Mouse (Mus musculus) neural tube, embryonic 11.5 days (tissue): ENCODE results near the gene Snx29. TPM values are rescaled to one million over a fixed set of nuclear protein-coding genes. Genes with fewer than 3 reads are reported as not detected.
A peak's percentile ranks its signal among the peaks of the same experiment; 100 is the strongest.

Experiments used
- ATAC-seq: fragments of 200-750 bp; cut with Nextera tagmentation; 2 replicates; pipeline ENCODE4 v1.8.0; 2017; ENCODE audit warnings: moderate number of reproducible peaks, mild to moderate bottlenecking, moderate TSS enrichment, moderate library complexity; ENCODE audit not compliant: insufficient read depth, low FRiP score, low TSS enrichment
- DNase-seq: peaks from one replicate; pipeline ENCODE4 v3.0.0-alpha.2; 2015; ENCODE audit warnings: low spot score
- H3K27ac ChIP-seq: fragments of 300-500 bp; sonication (generic); 2 replicates; pipeline ENCODE4 v1.5.1; 2014; ENCODE audit warnings: low read depth, mild to moderate bottlenecking, low read length
- H3K27me3 ChIP-seq: fragments of 300-500 bp; sonication (generic); 2 replicates; pipeline ENCODE4 v1.6.1; 2014; ENCODE audit warnings: mild to moderate bottlenecking, low read length, mixed read lengths; ENCODE audit not compliant: control insufficient read depth, insufficient read depth
- H3K36me3 ChIP-seq: fragments of 300-500 bp; sonication (generic); 2 replicates; pipeline ENCODE4 v1.6.1; 2014; ENCODE audit warnings: mild to moderate bottlenecking, low read length, moderate library complexity, mixed read lengths; ENCODE audit not compliant: control insufficient read depth, insufficient read depth
- H3K4me1 ChIP-seq: fragments of 300-500 bp; sonication (generic); 2 replicates; pipeline ENCODE4 v1.6.1; 2014; ENCODE audit warnings: low read length, mixed read lengths; ENCODE audit not compliant: control insufficient read depth, insufficient read depth
- H3K4me2 ChIP-seq: fragments of 300-500 bp; sonication (generic); 2 replicates; pipeline ENCODE4 v1.6.1; 2014; ENCODE audit warnings: low read depth, mild to moderate bottlenecking, moderate library complexity
- H3K4me3 ChIP-seq: fragments of 300-500 bp; sonication (generic); 2 replicates; pipeline ENCODE4 v1.5.1; 2014; ENCODE audit warnings: low read depth, low read length
- H3K9ac ChIP-seq: fragments of 300-500 bp; sonication (generic); 2 replicates; pipeline ENCODE4 v1.6.1; 2014; ENCODE audit warnings: mild to moderate bottlenecking, low read length
- H3K9me3 ChIP-seq: fragments of 300-500 bp; sonication (generic); 2 replicates; pipeline ENCODE4 v1.6.1; 2016; ENCODE audit warnings: low read length; ENCODE audit not compliant: control insufficient read depth
- WGBS: fragments of 180-500 bp; shearing (Covaris S2); extraction: QIAGEN DNeasy Blood & Tissue Kit; methylation state at CpG from one replicate; pipeline ENCODE4 v1.1.7; 2014; 5-methylcytosine and 5-hydroxymethylcytosine counted together
- polyA plus RNA-seq: library from polyadenylated mRNA; unstranded; fragments of >200 nt; fragmentation: Nextera tagmentation; extraction: Ambion mirVana; gene quantifications from 2 replicates; pipeline ENCODE4 v1.2.1, GENCODE M21; 2014

Gene Snx29
- polyA plus RNA-seq, 1 experiment from 2014 or later, result 10.6 TPM

DNA sequence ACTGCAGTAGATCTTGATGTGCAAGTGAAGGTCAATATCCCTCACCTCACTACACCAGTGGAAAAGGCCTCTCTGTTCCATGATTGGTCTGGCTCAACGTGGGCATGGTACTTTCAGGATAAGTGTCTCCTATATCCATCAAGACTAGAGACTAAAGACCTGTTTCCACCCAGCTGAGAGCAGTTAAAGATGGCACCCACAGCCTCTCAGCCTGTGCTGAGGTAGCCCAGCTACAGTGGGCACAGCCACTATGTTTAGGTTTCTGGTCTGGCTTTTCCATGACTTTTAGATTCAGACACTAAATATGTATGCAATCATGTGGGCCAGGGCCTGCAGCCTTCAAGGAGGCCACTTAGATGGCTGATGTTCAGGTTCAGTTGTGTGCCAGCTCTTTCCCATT, 345.7 kb downstream of the Snx29 start:
- Histone ChIP-seq H3K9ac (no peak overlapping the region), H3K36me3 (no peaks in the 10 kb centered on the region), H3K4me1 (no peaks in the 10 kb centered on the region; the same call in 1 of the 2 replicates), H3K27ac (no peak overlapping the region), H3K4me3 (no peak overlapping the region), H3K9me3 (no peaks in the 10 kb centered on the region), H3K4me2 (no peak overlapping the region), H3K27me3 (no peaks in the 10 kb centered on the region)
- DNase-seq (no peak), ATAC-seq (no peak)
- WGBS, result 83% methylated on average over 1 of the region's 1 CpGs

DNA sequence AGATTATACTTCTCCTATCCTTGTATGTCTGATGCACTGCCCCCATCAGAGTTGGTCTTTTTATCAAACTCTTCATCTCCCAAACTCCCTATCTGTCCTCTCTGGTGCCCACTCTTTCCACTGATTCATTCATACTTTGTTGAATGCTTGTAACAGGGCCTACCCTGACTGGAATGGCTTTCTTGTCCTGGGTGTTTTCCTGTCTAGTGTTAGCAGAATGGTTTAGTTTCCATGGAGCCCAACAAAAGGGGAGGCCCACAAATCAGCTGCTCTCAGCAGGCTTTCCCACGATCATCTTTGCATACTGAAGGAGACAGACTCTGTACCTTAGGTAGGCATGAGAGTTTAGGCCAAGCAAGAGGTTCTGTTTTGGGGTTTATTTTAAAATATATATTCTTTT, 346.2 kb downstream of the Snx29 start:
- no peaks in the 10 kb centered on the region for H3K9me3 ChIP-seq
- no peak overlapping the region for H3K27ac ChIP-seq
- peak; percentile 55; the same call in 1 of the 2 replicates for ATAC-seq

DNA sequence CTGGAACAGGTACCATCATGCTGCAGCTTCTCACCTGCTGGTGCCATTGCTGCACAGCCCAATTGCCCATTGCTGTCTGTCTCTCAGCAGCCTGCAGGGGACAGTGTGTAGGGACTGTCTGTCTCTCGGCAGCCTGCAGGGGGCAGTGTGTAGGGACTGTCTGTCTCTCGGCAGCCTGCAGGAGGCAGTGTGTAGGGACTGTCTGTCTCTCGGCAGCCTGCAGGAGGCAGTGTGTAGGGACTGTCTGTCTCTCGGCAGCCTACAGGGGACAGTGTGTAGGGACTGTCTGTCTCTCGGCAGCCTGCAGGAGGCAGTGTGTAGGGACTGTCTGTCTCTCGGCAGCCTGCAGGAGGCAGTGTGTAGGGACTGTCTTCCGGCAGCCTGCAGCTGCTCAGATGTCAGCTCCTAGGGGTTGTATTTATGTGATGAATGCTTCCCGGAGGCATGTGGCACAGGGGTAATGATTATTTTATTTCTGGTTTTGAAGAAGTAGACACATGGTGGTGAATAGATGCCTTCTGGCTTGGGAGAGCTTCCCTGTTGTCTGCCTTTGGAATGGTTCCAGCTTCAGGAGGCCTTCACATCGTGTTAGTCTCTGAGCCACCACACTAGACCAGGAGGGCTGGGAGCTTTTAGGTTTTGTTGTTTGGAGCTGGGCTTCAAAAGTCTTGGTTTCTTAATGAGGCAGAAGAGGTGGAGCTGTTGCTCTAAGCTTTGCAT, 347.7 kb downstream of the Snx29 start:
- Histone ChIP-seq H3K4me2 (no peak overlapping the region), H3K27me3 (no peaks in the 10 kb centered on the region), H3K9ac (no peak overlapping the region), H3K4me1 (no peaks in the 10 kb centered on the region; the same call in 1 of the 2 replicates), H3K4me3 (no peak overlapping the region), H3K36me3 (no peaks in the 10 kb centered on the region), H3K9me3 (no peaks in the 10 kb centered on the region), H3K27ac (no peak overlapping the region)
- ATAC-seq, result no peak
- 86% methylated on average over 9 of the region's 9 CpGs for WGBS
- no peak for DNase-seq

More for the DNA sequence above, 346.2 kb downstream of the Snx29 start:
- DNase-seq, result no peak
- 37% methylated on average over 1 of the region's 1 CpGs for WGBS
- H3K4me2 ChIP-seq, result no peak overlapping the region
- H3K27me3 ChIP-seq, result no peaks in the 10 kb centered on the region
- H3K36me3 ChIP-seq, result no peaks in the 10 kb centered on the region
- H3K4me3 ChIP-seq, result no peak overlapping the region
- no peak overlapping the region for H3K9ac ChIP-seq
- H3K4me1 ChIP-seq, result no peaks in the 10 kb centered on the region; the same call in 1 of the 2 replicates

DNA sequence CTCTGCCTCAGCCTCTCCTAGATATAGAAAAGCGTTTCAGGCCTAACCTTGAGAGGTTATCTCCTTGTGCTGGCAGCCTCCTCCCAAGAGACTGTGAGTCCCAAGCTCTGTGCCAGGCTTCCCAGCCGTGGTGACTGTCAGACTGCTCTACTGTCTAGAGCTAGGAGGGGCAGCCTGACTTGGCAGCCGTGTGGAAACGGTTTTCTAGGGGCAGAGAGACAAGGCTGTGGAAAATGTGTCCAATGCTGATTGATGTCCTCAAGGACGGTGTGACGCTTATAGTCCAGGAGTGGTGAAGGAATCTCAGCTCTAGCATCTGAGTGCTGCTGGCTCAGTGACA, 348.2 kb downstream of the Snx29 start:
- no peak overlapping the region for H3K9ac ChIP-seq
- no peak overlapping the region for H3K4me2 ChIP-seq
- WGBS, result 77% methylated on average over 6 of the region's 6 CpGs
- H3K27ac ChIP-seq, result no peak overlapping the region
- ATAC-seq, result no peak
- no peaks in the 10 kb centered on the region; the same call in 1 of the 2 replicates for H3K4me1 ChIP-seq
- DNase-seq, result no peak
- no peak overlapping the region for H3K4me3 ChIP-seq
- H3K27me3 ChIP-seq, result no peaks in the 10 kb centered on the region
- no peaks in the 10 kb centered on the region for H3K36me3 ChIP-seq
- H3K9me3 ChIP-seq, result no peaks in the 10 kb centered on the region

DNA sequence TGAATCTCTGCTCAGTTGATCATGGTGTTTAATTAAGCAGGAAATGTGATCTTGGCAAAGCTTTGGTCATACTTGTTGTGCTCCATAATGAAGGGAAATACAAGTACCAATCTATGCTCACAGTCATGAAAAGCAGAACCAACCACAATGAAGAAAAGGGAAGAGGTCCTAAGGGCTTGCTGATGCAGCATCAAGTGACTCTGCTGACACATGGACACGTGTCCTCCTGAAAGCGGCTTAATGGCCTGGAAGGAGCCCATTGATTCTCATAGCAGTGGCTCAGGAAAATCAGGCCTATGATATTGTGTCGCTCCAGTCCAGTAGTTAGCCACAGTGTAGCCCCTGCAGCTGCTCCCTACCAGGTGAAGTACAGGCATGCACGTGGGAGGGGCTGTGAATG, 353.3 kb downstream of the Snx29 start:
- DNase-seq (no peak), ATAC-seq (no peak)
- H3K27ac ChIP-seq, result no peak overlapping the region
- WGBS, result 51% methylated on average over 4 of the region's 4 CpGs
- H3K27me3 ChIP-seq, result no peaks in the 10 kb centered on the region
- no peak overlapping the region for H3K4me2 ChIP-seq
- no peak overlapping the region for H3K9ac ChIP-seq
- H3K9me3 ChIP-seq, result no peaks in the 10 kb centered on the region
- H3K4me1 ChIP-seq, result no peaks in the 10 kb centered on the region
- H3K4me3 ChIP-seq, result no peak overlapping the region
- no peaks in the 10 kb centered on the region for H3K36me3 ChIP-seq

DNA sequence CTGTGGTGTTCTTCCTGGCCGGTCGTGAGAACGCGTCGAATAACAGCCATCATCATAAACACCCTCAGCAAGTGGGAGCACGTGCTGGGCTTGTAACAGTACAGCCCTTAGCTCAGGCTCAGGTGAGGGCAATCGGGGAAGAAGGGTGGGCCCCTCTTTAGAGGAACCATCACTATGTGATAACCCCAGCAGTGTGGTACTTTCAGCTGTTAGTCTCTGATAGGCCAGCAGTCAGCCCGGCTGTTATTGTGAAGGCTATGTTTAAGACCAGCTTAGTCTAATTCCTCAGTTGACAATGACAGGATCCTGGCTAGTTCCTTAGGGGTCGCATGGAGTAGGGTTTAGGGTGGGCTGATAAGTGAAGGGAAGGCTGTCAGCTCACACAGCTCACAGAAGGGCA, 362.6 kb downstream of the Snx29 start:
- no peak for DNase-seq
- H3K9ac ChIP-seq, result no peak overlapping the region
- H3K4me3 ChIP-seq, result no peak overlapping the region
- H3K4me2 ChIP-seq, result no peak overlapping the region
- H3K36me3 ChIP-seq, result no peaks in the 10 kb centered on the region
- WGBS, result 90% methylated on average over 9 of the region's 9 CpGs
- ATAC-seq, result no peak
- H3K27me3 ChIP-seq, result no peaks in the 10 kb centered on the region
- no peak overlapping the region for H3K27ac ChIP-seq
- H3K4me1 ChIP-seq, result no peaks in the 10 kb centered on the region
- H3K9me3 ChIP-seq, result no peaks in the 10 kb centered on the region

DNA sequence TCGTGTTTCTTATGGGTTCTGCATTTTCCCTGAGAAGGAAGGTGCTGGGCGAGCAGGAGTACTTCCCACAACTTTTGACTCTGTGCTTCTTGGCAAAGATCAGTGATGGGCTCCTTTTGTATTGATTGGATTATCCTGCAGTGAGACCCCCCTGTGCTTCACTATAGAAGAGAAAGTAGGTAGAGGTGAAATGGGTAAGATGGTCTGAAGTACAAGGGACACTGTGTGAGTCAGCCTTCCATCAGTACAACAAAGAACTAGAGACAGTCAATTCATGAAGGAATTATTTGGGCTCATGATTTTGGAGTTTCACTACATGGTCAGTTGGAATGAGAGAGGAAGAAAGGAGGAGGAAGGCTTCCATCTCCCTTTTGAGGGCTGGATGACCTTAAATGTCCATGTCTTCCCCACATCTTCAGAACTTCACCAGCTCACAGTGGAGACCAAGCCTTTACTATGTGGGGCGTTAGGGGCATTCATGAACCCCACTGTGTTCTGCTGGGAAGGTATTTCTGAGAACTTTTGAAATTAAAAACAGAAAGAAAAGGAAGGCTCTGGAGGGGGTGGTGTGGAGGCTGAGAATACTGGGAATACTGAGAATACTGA, 363.1 kb downstream of the Snx29 start:
- WGBS, result 83% methylated on average over 3 of the region's 3 CpGs
- H3K4me3 ChIP-seq, result no peak overlapping the region
- no peak overlapping the region for H3K27ac ChIP-seq
- ATAC-seq (no peak), DNase-seq (no peak)
- H3K27me3 ChIP-seq, result no peaks in the 10 kb centered on the region
- no peaks in the 10 kb centered on the region for H3K9me3 ChIP-seq
- H3K4me2 ChIP-seq, result no peak overlapping the region
- H3K9ac ChIP-seq, result no peak overlapping the region
- H3K36me3 ChIP-seq, result no peaks in the 10 kb centered on the region
- H3K4me1 ChIP-seq, result no peaks in the 10 kb centered on the region

DNA sequence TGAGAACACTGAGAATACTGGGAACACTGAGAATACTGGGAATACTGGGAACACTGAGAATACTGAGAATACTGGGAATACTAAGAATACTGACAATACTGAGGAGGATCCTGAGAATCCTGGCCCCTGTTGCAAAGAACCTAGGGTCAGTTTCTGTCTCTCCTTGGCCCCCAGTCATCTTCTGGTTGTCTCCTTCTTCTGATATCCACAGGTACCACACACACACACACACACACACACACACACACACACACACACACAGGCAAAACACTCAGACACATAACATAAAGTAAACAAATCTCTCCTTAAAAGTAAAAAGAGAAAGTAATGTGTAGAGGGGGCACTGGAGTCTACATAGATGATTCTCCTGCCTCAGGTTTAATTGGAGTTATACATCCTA, 365.1 kb downstream of the Snx29 start:
- Histone ChIP-seq H3K9me3 (no peaks in the 10 kb centered on the region), H3K4me3 (no peak overlapping the region)
- no peak for ATAC-seq

More for the DNA sequence above, 365.1 kb downstream of the Snx29 start:
- no peak overlapping the region for H3K9ac ChIP-seq
- no peaks in the 10 kb centered on the region for H3K36me3 ChIP-seq
- H3K4me2 ChIP-seq, result no peak overlapping the region
- 0 out of 2 replicates have a peak, but pooled peaks cover 4% of the 10 kb centered on the region for H3K4me1 ChIP-seq
- no peak overlapping the region for H3K27ac ChIP-seq
- H3K27me3 ChIP-seq, result no peaks in the 10 kb centered on the region
- DNase-seq, result no peak
